Mouse (Mus musculus): ENCODE data around the gene Brd3os.

Brd3os gene

DNA sequence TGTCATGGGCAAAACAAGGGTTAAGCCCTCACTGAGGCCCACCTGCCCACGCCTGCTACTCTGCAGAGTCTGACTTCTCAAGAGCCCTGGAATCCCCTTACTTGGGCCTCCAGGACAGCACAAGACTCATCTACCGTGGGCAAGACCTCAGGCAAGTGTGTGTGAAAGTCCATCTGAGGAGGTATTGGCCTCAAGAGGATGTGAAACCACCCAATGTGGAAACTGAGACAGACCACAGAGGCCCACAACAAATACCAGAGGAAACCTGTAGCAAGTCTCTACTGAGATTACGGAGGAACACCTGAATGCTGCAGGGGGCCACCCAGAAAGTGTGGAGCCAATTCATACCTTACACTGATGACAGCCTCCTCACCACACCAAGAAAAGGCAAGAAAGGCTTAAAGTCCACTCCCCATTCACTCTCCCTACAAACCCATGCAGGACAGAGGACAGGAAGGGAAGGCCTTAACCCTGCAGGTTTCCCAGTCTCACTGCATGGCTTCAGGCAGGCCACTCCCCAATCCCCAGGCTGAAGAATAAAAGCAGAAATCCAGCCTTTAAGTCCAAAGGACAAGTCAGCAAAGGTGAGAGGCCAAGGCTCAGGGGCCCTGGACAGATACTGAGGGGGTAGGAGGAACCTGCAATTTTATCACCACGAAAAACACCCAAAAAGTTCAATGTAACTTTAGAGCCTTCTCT is 27.3 kb downstream of the Brd3os start:
- DNase-seq = no peak

GRCm38 (mm10) chr2:27469991-27470355 is 27.8 kb downstream of the Brd3os start:
- no peak for DNase-seq

GRCm38 (mm10) chr2:27470535-27470934 is 28.4 kb downstream of the Brd3os start:
- peak; percentile 29 for DNase-seq

DNA sequence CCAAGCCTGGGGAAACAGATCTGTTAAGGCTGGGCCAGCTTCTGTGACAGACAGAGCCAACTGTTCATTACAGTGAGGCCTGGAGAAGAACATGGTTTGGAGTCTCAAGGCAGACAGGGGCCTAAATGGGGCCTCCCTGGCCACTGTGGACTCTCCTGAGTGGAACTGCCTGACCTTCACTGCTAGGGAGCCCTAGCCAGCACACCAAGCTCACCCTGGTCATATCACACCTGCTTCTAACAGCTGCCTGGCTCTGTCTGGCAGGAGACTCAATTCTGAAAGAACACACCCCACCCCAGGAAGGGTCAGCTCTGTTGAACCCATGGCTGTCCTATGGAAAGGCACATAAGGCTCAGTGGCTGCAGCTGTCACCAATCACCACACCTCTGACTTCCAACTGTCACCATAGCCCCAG is 29.1 kb downstream of the Brd3os start:
- no peak for DNase-seq

DNA sequence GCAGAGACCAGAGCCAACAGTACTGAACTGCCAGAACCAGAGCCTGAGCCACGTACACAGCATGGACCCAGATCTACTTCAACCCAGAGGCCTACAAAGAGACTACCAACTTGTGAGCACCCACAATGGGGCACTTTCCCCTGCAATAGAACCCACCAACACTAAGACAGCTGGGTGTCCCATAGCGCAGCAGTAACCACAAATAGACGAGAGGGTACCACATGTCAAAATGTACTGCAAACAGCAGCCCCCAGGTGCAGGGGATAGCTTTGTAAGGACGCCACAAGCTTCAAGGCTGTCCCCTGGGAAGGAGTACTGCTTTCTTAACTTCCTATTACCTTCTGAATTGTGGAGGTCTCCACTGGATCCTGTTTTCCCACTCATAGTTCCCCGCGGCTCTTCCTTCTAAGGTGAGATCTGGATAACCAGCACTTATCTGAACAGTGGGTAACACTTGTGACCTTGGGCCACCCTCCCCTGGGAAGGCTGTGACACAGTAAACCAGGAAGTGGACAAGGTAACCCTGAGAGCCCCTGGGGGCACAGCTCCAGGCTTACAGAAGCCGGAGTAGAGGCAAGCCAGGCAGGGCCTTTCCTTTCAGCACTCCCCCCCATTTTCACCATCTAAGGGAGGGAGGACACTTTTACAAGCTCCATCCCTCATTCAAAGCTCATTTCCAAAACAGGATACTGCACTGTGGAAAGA is 31.1 kb downstream of the Brd3os start:
- no peak for DNase-seq

DNA sequence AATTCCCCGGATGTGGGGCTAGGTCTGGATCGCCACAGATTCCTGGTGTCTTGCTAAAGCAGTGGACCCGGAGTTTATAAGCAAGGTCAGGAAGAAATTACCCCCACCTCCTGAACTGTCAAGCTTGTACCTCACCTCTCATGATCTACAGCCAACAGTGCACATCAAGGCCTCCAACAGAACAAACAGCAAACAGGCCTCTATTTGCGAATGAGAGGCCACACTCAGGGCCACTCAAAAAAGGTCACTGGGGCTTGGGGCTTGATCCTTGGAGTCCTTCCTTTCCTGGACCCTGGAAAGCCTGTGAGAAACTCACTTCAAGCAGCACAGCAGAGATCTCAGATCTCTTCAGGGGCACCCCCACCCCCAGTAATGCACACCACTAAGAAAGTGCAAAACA is 31.8 kb downstream of the Brd3os start:
- no peak for DNase-seq

DNA sequence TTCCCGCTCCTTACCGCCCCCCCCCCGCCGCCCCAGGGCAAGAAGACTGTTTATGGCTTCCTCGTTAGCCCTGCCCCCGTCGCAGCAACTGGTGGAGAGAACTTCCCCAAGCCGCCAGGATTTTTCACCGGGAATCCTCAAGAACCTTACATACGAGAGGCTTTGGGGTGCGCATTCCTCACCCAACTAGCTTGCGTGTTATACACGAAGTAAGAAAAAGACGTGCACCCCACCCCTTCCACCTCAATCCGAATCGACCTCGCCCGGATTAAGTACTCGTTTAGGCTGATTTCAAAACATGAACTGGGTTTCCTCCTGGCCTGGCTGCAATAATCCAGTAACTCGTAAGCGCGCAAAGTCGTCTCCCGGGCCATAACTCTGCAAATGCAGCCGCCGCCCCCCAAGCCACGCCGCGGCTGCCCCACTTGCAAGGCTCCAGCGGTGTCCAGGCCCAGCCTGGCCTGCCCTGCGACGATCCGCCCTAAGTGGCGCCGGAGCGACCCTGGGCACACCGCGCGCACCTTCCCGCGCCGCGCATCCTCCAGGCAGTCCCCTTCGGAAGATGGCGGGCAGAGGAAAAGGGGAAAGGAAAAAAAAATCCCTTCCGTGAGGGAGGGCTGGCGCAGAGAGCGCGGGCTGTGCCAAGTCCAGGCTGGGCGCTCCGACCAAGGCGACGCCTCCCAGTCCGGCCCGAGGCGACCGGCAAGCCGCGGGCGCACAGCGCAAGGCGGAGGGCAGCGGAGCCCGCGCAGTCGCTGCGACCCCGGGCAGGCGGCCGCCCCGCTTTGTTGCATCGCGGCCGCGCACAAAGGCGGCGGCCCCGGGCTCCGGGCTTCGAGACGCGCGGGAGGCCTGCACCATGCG is 32.7 kb downstream of the Brd3os start:
- peak; percentile 42 for DNase-seq

- DNase-seq = peak; percentile 91
Measured at GRCm38 (mm10) chr2:27475495-27476302, 33.6 kb downstream of the Brd3os start.

DNA sequence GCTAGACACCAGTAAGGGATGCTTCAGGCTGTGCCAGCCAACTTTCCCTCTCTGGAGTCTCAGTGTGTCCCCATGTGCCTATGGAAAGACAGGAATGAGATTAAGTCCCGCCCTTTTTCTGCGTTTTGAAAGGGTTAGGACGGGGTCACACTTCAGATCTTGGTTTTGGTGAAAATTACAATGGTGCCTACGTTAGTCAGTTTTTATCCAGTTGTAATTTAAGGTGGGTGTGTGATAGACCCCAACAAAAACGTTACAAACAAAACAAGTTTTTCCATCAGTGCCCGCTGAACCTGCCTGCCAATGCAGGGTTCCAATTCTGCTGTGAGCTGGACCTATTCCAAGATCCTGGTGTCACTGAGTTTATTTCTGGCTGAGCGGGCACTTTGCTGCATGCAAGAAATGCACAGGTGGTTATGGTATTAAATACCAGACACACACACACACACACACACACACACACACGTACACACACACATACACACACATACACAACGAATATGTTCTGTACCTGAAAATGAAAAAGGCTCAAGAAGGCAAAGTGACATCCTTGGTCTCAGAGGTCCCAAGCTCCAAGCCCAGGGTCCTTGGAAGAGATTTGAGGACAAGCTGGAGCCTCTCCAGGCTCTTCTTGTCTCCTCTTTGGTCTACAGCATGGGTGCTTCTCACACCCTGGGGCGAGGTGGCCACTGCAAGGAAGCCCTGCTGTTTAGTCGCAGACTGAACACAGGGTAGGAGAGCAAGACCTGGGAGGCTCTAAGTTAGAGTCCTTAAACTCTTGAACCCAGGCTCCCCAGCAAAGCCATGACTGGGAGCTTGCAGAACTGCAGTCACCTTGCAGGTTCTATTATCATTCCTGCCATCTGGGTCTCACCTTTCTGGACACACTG is 34.4 kb downstream of the Brd3os start:
- no peak for DNase-seq

DNA sequence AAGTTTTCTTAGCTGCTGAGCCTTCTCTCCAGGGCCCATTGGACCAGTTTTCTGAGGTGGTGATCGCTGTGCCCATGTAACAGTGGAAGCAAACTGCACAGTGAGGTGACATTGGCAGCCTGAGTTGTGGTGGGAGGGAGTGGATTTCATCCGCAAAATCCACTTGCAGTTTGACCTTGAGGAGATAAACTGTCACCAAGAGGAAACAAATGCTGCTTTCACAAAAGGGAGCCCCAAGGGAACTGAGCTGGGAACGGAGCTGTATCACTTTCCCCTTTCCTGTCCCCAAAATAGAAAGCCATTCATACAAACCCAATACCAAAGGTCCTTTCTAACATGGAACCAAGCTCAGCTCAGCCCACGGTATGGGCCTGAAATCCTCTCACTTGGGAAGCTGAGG is 37.7 kb downstream of the Brd3os start:
- DNase-seq = no peak

DNA sequence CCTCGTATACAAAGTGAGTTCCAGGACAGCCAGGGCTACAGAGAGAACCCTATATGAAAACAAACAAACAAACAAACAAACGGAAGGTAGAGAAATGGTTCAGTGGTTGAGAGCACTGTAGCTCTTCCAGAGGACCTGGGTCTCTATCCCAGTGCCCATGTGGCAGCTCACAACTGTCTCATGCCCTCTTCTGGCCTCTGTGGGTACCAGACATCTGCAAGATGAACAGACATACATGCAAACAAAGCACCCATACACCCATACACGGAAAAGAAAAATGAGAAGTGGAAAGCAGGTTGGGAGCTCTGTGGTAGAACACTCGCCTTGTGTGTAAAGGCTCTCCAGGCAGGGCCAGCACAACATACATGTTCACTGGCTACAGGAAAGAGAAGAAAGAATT is 38.2 kb downstream of the Brd3os start:
- DNase-seq = no peak

DNA sequence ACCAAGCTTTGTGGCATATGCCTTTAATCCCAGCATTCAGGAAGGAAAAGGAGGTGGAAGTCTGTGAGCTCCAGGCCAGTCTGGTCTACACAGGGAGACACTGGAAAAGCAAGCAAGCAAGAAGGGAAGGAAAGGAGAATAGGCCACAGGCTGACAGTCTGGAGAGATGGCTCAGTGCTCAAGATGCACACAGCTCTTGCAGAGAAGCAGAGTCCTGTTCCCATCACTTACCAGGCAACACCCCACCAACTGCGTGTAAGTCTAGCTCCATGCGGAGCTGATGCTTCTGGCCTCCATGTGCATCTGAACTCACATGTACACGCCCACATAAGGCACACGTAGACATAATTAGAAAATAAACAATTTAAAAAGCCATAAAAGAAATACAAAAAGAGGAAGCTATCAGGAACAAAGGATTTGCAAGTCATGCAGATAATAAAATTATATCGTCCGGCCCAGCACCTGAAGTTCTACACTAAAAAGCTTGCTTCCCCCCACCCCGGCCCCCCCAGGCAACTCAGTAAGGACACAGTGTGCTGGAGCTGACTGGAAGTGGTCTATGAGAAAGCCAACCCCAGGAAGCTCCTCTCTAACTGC is 40.2 kb downstream of the Brd3os start:
- no peak for DNase-seq

DNA sequence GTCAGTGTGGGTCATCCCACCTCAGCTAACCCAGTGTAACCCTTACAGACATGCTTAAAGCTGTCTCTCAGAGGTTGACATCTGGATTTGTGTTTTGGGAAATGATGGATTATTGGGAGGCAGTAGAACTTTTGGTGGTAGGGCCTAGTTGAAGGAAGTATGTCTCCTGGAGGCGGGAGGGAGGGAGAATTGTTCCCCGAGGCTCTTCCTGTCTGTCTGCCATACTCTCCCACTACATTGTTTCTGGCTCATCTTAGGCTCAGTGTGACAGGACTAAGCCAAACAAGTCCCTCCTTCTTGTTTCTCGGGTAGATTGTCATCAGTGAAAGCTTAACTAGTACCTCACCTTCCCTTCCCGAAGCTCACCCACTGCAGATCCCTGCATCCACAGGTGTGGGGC is 44.6 kb downstream of the Brd3os start:
- no peak for DNase-seq

DNA sequence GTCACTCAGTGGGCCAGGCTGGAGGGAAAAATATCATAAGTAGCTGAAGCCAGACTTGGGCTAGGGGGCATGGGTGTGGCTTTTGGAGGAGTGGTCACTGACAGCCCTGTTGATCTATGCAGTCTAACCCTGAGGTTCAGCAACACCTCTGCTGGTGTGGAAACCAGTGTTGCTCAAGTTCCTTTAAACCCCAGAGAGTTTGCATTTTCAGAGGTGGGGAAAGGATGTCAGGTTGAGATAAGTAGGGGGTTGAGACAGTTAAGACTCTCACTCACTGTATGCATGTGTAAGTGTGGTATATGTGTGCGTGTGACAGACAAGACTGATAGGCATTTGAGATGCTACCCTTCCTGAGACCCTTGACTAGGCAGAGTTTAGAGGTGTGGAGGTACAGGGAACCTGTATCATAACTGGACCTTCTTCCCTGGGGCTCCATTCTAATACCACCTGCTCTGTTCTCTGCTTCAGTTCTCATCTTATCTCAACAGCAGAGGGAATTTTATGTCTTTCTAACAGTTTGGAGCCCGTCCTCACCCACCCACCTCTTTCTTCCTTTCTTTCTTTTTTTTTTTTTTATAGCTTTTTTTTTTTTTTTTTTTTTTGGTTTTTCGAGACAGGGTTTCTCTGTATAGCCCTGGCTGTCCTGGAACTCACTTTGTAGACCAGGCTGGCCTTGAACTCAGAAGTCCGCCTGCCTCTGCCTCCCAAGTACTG is 45.4 kb downstream of the Brd3os start:
- DNase-seq = peak; percentile 33

DNA sequence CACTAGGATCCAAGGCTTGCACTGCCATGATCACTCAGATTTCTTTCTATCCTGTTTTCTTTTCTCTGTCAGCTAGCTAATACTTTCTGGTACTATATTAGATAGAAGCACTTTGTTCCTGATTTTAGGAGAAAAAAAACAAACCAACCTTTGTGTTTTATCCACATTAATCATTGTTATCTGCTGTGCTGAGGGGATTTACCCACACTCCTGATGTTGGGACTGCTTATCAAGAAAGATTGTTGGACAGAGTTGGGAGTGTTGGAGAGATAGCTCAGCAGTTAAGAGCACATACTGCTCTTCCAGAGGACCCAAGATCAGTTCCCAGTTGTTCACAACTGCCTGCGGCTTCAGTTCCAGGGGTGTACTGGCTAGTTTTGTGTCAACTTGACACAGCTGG is 46.2 kb downstream of the Brd3os start:
- no peak for DNase-seq

DNA sequence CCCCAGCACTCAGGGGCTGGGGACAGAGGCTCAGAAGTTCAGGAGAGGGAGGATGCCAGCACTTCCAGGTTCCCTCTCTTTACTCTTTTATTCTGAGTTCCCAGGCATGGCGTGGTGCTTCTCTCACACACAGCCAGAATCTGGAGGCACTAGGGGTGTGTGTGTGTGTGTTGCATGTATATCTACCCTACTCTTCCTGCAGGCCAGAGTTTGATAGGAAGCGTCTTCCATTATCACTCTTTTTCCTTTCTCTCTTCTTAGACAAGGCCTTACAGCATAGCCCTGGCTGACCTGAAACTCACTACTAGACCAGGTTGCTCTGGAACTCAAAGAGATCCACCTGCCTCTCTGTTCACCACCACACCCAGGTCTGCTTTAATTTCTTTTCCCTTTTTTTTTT is 48.8 kb downstream of the Brd3os start:
- DNase-seq = no peak

Data from liver (tissue).